Mouse (Mus musculus) stomach, postnatal 0 days (tissue): ENCODE measurements around the gene Dbndd2.

Experiments
- CTCF ChIP-seq: IDR thresholded peaks from 2 replicates; pipeline ENCODE4 v1.5.1; 2016; ENCODE audit warnings: antibody characterized with exemption, low read depth, mild to moderate bottlenecking, moderate library complexity
- EP300 ChIP-seq: optimal IDR thresholded peaks from 2 replicates; pipeline ENCODE3; 2016; ENCODE audit warnings: antibody characterized with exemption

DNA sequence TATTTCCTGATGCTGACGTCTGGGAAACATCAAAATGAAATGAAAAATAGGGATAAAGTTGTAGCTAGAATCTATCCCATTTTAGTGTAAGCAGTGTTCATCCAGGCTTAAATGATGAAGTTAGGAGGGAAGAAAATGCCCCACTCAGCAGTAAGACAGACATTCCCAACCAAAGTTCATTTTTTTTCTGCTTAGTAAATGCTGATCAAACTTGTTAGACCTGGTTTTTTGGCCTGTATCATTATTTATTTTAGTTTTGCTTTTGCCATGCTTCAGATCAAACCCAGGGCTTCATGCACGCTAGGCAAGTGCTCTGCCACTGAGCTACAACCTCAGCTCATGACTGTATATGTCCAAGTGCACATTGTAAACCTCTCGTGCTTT, 39.8 kb upstream of the Dbndd2 start:
- TF ChIP-seq CTCF: no peak
- no peak for TF ChIP-seq EP300
